Mouse (Mus musculus): ENCODE measurements around the gene Gal3st4. TPM values are rescaled to one million over a fixed set of nuclear protein-coding genes. Genes with fewer than 3 reads are reported as not detected.
A peak's percentile ranks its signal among the peaks of the same experiment; 100 is the strongest.

Gal3st4 gene
- polyA plus RNA-seq, 1 experiment from 2014 or later, result 0.59 TPM

DNA sequence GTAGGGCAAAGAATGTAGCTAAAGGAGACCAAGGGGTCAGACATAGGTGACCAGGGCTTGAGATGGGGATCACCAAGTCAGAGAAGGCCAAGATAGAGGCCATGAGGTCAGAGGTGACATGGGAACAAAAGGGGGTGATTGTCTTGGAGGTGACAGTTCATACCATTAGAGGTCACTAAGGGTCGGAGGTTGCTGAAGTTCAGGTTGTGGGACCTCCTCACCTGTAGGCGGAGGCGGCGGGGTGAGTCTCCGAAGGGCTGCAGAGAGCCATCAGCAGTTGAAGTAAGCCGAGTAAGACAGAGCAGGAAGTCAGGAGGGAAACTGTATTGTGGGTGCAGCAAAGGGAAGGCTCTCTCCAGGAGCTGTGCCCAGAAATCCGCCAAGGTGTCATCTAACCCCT lies 5.4 kb upstream of the Gal3st4 start:
- Histone ChIP-seq H3K36me3 (no peaks in the 10 kb centered on the region), H3K9ac (no peak overlapping the region), H3K27ac (no peak overlapping the region), H3K27me3 (peaks cover 12% of the 10 kb centered on the region; the same call in 1 of the 2 replicates), H3K4me3 (no peak overlapping the region), H3K4me2 (no peak overlapping the region), H3K9me3 (replicated peaks) (no peaks in the 10 kb centered on the region), H3K4me1 (replicated peaks) (peaks cover 21% of the 10 kb centered on the region)
- WGBS, result 87% methylated on average over 7 of the region's 7 CpGs
- ATAC-seq (replicated peaks; ENCODE audit: insufficient number of reproducible peaks, insufficient read depth, low FRiP score, low read depth), result no peak

DNA sequence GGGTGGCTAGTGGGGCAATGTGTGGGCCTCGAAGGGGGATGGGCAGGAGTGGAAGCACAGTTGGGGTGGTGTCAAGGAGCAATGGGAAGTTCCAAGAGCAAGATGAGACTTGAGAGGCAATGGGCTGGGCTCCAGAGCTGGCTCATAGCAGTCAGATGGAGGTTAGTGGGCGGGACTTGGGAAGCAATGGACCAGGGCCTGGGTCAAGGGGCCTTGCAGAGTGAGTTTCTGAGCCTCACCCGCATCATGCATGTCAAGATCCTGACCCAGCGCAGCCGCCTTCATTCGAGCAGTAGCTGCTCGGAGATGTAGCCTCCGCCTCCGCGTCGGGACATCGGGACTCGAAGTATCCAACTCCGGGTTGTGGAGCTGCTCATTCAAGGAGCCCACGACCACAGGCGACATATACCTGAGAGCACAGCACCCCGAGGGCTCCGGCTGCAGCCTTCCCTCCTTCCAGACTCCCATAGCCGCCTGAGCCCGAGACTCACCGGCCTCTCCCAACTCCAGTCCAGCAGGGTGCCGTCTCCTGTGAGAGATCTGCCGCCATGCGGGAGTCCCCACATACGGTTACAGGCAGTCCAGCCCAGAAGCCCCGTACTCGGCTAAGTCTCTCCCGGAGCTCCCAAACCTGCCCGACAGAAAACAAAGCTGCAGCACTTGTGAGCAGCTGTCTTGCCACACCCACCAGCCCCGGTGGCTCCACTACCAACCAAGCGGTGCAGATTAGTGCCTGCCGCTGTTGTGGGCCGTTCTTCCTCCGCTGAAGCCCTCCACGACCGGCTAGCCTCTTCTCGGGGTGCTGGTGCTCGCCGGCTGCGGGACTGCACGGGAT lies 2.8 kb upstream of the Gal3st4 start:
- no peak for ATAC-seq (replicated peaks; ENCODE audit: insufficient number of reproducible peaks, insufficient read depth, low FRiP score, low read depth)
- Histone ChIP-seq H3K9me3 (replicated peaks) (no peaks in the 10 kb centered on the region), H3K27me3 (peaks cover 34% of the 10 kb centered on the region), H3K27ac (no peak overlapping the region), H3K4me2 (peak overlapping the region; percentile 60), H3K4me3 (peak overlapping the region; percentile 32), H3K9ac (peak overlapping the region; percentile 38; the same call in 1 of the 2 replicates), H3K4me1 (replicated peaks) (peaks cover 22% of the 10 kb centered on the region), H3K36me3 (no peaks in the 10 kb centered on the region)
- WGBS, result 38% methylated on average over 41 of the region's 41 CpGs

DNA sequence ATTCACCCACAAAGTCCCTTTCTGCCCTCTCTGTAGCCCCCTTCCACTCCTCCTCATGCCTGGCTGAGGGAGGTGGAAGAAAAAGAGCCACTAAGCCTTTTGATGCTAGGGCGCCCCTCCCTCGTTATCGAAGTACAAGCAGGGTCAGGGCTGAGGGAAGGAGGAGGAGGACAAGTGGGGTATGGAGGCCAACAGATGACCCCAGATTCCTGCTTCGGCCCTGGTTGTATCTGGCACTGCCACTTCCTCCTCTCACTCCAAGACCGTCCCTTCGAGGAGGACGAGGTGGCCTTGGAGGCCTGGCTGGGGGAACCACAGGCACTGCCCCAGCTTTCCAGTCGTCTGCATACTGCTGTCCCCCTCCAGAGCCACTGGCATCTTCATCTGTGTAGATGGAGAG lies 1.5 kb upstream of the Gal3st4 start:
- Histone ChIP-seq H3K27ac (no peak overlapping the region), H3K27me3 (peaks cover 34% of the 10 kb centered on the region), H3K36me3 (no peaks in the 10 kb centered on the region), H3K4me3 (no peak overlapping the region), H3K9ac (no peak overlapping the region), H3K4me2 (no peak overlapping the region), H3K4me1 (replicated peaks) (peaks cover 12% of the 10 kb centered on the region; the same call in 1 of the 2 replicates), H3K9me3 (replicated peaks) (no peaks in the 10 kb centered on the region)
- WGBS, result 71% methylated on average over 8 of the region's 8 CpGs
- no peak for ATAC-seq (replicated peaks; ENCODE audit: insufficient number of reproducible peaks, insufficient read depth, low FRiP score, low read depth)

DNA sequence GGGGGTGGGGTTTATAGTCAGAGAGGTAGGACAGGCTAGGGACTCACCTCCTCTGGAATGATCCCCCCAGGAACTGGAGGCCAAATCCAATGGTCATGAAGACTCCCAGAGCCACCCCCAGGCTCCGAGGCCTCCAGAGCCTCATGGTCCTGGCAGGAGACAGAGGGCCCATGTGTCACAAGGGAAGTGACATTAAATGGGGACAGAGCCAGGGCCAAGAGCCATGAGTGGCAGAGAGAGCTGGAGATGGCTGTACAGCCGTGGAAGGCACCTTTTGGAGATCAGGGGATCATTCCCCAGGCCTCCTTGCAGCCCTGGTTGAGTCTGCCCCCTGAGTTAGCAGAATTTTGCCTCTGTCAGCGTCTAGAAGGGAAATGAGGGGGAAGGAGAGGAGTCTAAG lies 1.4 kb downstream of the Gal3st4 start:
- no peaks in the 10 kb centered on the region for H3K9me3 ChIP-seq (replicated peaks)
- H3K4me2 ChIP-seq, result no peak overlapping the region
- no peaks in the 10 kb centered on the region; the same call in 1 of the 2 replicates for H3K36me3 ChIP-seq
- no peak overlapping the region for H3K27ac ChIP-seq
- no peak overlapping the region for H3K9ac ChIP-seq
- no peak overlapping the region for H3K4me3 ChIP-seq
- no peak for ATAC-seq (replicated peaks; ENCODE audit: insufficient number of reproducible peaks, insufficient read depth, low FRiP score, low read depth)
- WGBS, result 40% methylated on average over 3 of the region's 3 CpGs
- H3K27me3 ChIP-seq, result peaks cover 34% of the 10 kb centered on the region
- H3K4me1 ChIP-seq (replicated peaks), result peaks cover 10% of the 10 kb centered on the region; the same call in 1 of the 2 replicates

DNA sequence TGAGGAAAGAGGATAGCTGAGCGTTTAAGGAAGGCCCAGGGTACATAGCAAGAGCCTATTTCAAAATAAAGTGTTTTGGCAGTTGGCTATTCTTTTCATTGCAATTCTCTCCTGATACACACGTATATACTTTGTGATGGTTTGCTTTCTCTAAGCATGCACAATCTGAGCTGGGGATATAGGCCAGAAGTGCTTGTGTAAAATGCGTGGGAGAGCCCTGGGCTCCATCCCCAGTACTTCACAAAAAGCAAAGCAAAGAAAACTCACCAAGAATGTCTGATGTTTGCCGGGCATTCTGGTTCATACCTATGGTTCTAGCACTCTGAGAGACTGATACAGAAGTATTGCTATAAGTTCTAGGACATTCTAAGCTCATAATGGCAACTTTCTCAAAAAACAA lies 3.7 kb downstream of the Gal3st4 start:
- Histone ChIP-seq H3K36me3 (peaks cover 3% of the 10 kb centered on the region; the same call in 1 of the 2 replicates), H3K4me3 (no peak overlapping the region), H3K9ac (no peak overlapping the region), H3K9me3 (replicated peaks) (no peaks in the 10 kb centered on the region), H3K27me3 (peaks cover 28% of the 10 kb centered on the region), H3K4me1 (replicated peaks) (peaks cover 8% of the 10 kb centered on the region), H3K4me2 (no peak overlapping the region), H3K27ac (no peak overlapping the region)
- no peak for ATAC-seq (replicated peaks; ENCODE audit: insufficient number of reproducible peaks, insufficient read depth, low FRiP score, low read depth)
- 63% methylated on average over 4 of the region's 4 CpGs for WGBS

DNA sequence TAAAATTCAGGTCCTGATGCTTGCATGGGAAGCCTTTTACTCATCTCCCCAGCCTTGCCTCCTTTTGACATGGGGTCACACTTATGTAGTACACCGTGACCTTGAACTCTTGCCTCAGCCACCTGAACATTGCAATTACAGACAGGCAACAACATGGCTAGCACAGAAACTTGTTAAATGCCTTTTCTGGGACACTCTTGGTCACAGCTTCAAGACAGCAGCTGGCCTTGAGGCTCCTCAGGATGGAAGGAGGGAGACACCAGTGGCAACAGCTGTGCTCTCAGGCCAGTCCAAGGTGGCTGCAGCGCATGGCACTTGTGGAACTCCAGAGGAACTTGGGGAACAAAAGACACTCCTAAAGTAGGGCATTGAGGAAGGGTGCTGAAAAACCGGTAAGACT lies 5.5 kb downstream of the Gal3st4 start:
- Histone ChIP-seq H3K4me2 (no peak overlapping the region), H3K4me1 (replicated peaks) (peaks cover 17% of the 10 kb centered on the region), H3K9me3 (replicated peaks) (no peaks in the 10 kb centered on the region), H3K27me3 (peaks cover 16% of the 10 kb centered on the region), H3K36me3 (peaks cover 3% of the 10 kb centered on the region; the same call in 1 of the 2 replicates), H3K27ac (no peak overlapping the region), H3K4me3 (no peak overlapping the region), H3K9ac (no peak overlapping the region)
- ATAC-seq (replicated peaks; ENCODE audit: insufficient number of reproducible peaks, insufficient read depth, low FRiP score, low read depth), result no peak
- 91% methylated on average over 3 of the region's 3 CpGs for WGBS

DNA sequence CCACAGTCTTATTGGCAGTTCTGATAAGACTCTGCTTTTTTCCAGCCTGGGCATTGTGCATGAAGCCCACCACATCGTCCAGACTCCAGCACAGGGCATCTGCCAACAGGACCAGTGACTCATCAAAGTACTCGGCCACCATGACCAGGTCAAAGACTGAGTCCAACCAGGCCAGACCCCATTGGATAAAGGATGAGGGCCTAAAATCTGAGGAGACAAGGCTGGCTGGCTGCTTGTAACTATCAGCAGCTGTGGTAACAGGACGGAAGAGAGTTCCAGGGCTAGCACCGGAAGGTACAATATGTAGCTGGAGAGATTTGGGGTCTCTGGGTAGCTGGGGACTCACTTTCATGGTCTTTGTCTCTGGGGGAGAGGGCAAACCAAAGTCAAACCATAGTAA lies 6.9 kb downstream of the Gal3st4 start:
- H3K9me3 ChIP-seq (replicated peaks), result no peaks in the 10 kb centered on the region
- H3K27me3 ChIP-seq, result peaks cover 2% of the 10 kb centered on the region
- H3K27ac ChIP-seq, result no peak overlapping the region
- H3K4me2 ChIP-seq, result no peak overlapping the region
- H3K9ac ChIP-seq, result no peak overlapping the region
- WGBS, result 89% methylated on average over 4 of the region's 4 CpGs
- no peak for ATAC-seq (replicated peaks; ENCODE audit: insufficient number of reproducible peaks, insufficient read depth, low FRiP score, low read depth)
- H3K4me3 ChIP-seq, result no peak overlapping the region
- peaks cover 21% of the 10 kb centered on the region for H3K4me1 ChIP-seq (replicated peaks)
- H3K36me3 ChIP-seq, result peaks cover 6% of the 10 kb centered on the region; the same call in 1 of the 2 replicates

DNA sequence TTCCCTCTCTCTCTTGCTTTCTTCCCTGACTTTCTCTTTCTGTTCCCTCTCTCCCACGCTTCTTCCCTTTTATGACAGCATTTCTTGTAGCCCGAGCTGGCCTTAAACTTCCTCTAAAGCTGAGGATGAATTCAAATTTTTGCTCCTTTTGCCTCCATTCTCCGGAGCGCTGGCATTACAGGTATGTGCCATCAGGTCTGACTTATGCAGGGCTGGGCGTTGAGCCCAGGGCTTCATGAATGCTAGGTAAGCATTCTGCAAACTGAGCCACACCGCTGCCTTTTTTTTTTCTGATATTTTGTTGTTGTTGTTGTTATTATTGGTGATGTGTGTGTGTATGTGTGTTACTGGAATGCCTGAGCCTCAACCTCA lies 8.4 kb downstream of the Gal3st4 start:
- H3K9ac ChIP-seq, result peak overlapping the region; percentile 90
- no peaks in the 10 kb centered on the region for H3K27me3 ChIP-seq
- H3K4me2 ChIP-seq, result peak overlapping the region; percentile 93
- H3K4me1 ChIP-seq (replicated peaks), result peaks cover 34% of the 10 kb centered on the region
- ATAC-seq (replicated peaks; ENCODE audit: insufficient number of reproducible peaks, insufficient read depth, low FRiP score, low read depth), result no peak
- no peaks in the 10 kb centered on the region for H3K9me3 ChIP-seq (replicated peaks)
- H3K27ac ChIP-seq, result peak overlapping the region; percentile 74; the same call in 1 of the 2 replicates
- 11% methylated on average over 6 of the region's 6 CpGs for WGBS
- H3K4me3 ChIP-seq, result peak overlapping the region; percentile 68
- H3K36me3 ChIP-seq, result peaks cover 21% of the 10 kb centered on the region; the same call in 1 of the 2 replicates

DNA sequence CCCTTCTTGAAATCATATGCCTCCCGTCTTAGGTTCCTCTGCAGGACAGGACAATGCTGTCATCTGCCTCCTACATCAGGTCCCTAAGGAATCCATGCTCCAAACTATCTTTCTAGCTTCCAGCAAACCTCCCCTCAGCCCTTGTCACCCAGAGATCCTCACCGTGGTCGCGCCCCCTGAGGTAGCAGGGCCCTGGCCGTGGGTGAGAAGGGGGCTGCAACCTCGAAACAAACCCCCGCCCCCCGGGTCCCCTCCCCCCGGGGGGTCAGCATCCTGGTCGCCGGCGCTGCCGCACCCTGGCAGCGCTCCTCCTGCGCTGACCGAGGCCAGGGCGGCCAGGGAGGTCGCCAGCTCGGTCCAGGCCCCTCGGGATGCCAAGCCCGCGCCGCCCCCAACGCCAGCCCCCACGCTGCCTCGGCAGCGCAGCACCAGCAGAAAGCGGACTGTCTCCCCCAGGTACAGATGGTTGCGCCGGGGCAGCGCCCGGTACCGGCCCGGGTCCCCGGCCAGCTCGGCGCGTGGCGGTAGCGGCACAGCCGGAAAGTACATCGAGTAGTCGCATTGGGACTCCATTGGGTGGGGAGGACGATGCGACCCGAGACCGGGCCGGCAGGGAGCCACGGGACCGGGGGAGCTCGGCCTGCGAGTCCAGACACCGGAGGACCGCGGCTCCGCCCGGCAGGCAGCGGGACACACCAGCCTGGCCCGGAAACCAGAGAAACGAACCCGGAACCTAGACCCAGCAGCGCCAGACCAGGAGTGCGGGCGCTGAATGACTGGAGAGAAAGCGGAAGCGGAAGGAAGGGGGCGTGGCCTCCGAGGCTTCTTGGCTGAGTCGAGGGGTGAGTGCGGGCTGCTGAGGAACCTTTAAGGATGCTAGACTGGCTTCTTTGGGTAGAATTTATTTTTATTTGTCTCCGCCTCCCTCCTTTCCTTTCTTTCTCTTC lies 9.1 kb downstream of the Gal3st4 start, which contains the start of gene BC037034:
BC037034 (minus strand) TSS at position 774 of the 947 bp plus-strand sequence.
- Histone ChIP-seq H3K4me1 (replicated peaks) (peaks cover 40% of the 10 kb centered on the region), H3K4me3 (peak within 1 kb of the TSS; percentile 68), H3K36me3 (peaks cover 27% of the 10 kb centered on the region), H3K9me3 (replicated peaks) (no peaks in the 10 kb centered on the region), H3K4me2 (peak within 1 kb of the TSS; percentile 93), H3K27ac (peak within 1 kb of the TSS; percentile 74), H3K27me3 (no peaks in the 10 kb centered on the region), H3K9ac (peak within 1 kb of the TSS; percentile 90)
- WGBS, result under 1% methylated on average over 70 of the region's 71 CpGs
- peak; percentile 84 for ATAC-seq (replicated peaks; ENCODE audit: insufficient number of reproducible peaks, insufficient read depth, low FRiP score, low read depth)

DNA sequence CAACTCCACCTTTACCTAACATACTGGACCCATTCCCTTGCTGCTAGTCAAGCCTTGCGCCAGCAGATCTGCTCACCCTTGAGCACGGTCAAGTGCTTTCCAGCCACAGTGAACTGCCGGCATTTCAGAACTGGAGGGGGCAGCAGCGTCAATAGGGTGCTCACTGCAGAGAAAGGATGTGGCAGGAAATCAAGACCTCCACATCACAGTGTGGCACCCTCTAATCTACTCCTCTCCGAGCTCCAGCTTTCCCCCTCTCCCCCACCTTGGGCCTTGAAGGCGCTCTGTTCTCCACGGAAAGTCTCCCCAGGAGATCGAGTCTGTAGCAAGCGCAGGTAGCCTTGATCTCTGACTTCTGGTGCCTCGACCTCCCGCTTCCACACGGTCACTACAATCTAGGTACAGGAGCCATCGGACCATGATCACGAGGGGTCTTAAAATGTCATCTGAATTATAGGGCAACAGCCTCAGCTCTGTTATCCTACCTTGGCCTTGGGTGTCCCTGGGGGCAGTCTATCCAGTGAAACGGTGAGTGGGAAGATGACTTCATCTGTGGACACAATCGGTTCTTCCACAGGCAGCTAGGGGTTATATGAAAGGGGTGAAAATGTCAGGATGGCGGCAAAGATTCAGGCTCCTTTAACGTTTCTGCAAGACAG lies 9.9 kb downstream of the Gal3st4 start:
- peaks cover 29% of the 10 kb centered on the region for H3K36me3 ChIP-seq
- WGBS, result 54% methylated on average over 18 of the region's 18 CpGs
- H3K4me1 ChIP-seq (replicated peaks), result peaks cover 46% of the 10 kb centered on the region
- no peaks in the 10 kb centered on the region for H3K27me3 ChIP-seq
- peak overlapping the region; percentile 90; the same call in 1 of the 2 replicates for H3K9ac ChIP-seq
- 0 out of 2 replicates have a peak overlapping the region, but pooled peaks have one; percentile 74 for H3K27ac ChIP-seq
- peak overlapping the region; percentile 93 for H3K4me2 ChIP-seq
- H3K9me3 ChIP-seq (replicated peaks), result no peaks in the 10 kb centered on the region
- peak overlapping the region; percentile 68 for H3K4me3 ChIP-seq
- no peak for ATAC-seq (replicated peaks; ENCODE audit: insufficient number of reproducible peaks, insufficient read depth, low FRiP score, low read depth)
